Mouse (Mus musculus) G1E (cell line): ENCODE results near the gene Cog6. TPM values are rescaled to one million over a fixed set of nuclear protein-coding genes. Genes with fewer than 3 reads are reported as not detected.

ENCODE experiments used
- ATAC-seq: 2 replicates; pipeline ENCODE4 v1.8.0; 2016; ENCODE audit warnings: mild to moderate bottlenecking; ENCODE audit not compliant: insufficient number of reproducible peaks, poor library complexity, low FRiP score, severe bottlenecking; ENCODE audit errors: extremely low read depth
- DNase-seq: peaks from one replicate; pipeline ENCODE4 v3.0.0; 2012; ENCODE audit warnings: low spot score
- H3K27me3 ChIP-seq: 2 replicates; pipeline ENCODE4 v1.6.1; 2012; ENCODE audit warnings: mild to moderate bottlenecking, low read length, inconsistent platforms; ENCODE audit not compliant: insufficient read depth
- H3K36me3 ChIP-seq: replicated peaks from 2 replicates; pipeline ENCODE3; 2012; ENCODE audit warnings: mild to moderate bottlenecking, inconsistent platforms
- H3K4me1 ChIP-seq: 2 replicates; pipeline ENCODE4 v1.6.1; 2012; ENCODE audit warnings: low read depth, low read length, inconsistent platforms, mixed read lengths; ENCODE audit not compliant: insufficient read depth
- H3K4me3 ChIP-seq: 2 replicates; pipeline ENCODE4 v1.5.1; 2012; ENCODE audit warnings: low read depth, mild to moderate bottlenecking, inconsistent platforms, low read length, moderate library complexity, mixed read lengths
- H3K9me3 ChIP-seq: replicated peaks from 2 replicates; pipeline ENCODE4 v1.6.1; 2012; ENCODE audit warnings: inconsistent platforms
- CTCF ChIP-seq: IDR thresholded peaks from 2 replicates; pipeline ENCODE4 v1.5.1; 2012; ENCODE audit warnings: low read depth, low read length, inconsistent platforms, mixed read lengths
- GATA1 ChIP-seq: IDR thresholded peaks from 2 replicates; pipeline ENCODE4 v1.6.1; 2012; ENCODE audit warnings: borderline replicate concordance, low read length, inconsistent platforms, mixed read lengths
- GATA2 ChIP-seq: IDR thresholded peaks from 2 replicates; pipeline ENCODE4 v1.6.1; 2012; ENCODE audit warnings: low read depth, low read length, inconsistent platforms, borderline replicate concordance
- POLR2AphosphoS5 ChIP-seq: IDR thresholded peaks from 2 replicates; pipeline ENCODE4 v1.6.1; 2012; ENCODE audit warnings: low read depth, low read length, inconsistent platforms; ENCODE audit not compliant: insufficient replicate concordance
- TAL1 ChIP-seq: conservative IDR thresholded peaks from 2 replicates; pipeline ENCODE4 v1.6.1; 2012; ENCODE audit warnings: low read depth, low read length, inconsistent platforms, mixed read lengths
- polyA plus RNA-seq: library from polyadenylated mRNA; stranded (reverse); fragments of >175 nt; gene quantifications from 2 replicates; pipeline ENCODE4 v1.2.3, GENCODE M21; 2012
- total RNA-seq, 2 experiments: library from RNA; stranded (forward) in 1 of 2; stranded (reverse) in 1 of 2; fragments of 200-1000 nt in 1 of 2; fragments of >200 nt in 1 of 2; fragmentation: Nextera tagmentation in 1 of 2; gene quantifications; 2 replicates each; pipeline ENCODE4 v1.2.3; 2014 to 2017

Gene Cog6
- total and polyA plus RNA-seq, 3 experiments: 35.9 to 47.5 (median 40.2) TPM

DNA sequence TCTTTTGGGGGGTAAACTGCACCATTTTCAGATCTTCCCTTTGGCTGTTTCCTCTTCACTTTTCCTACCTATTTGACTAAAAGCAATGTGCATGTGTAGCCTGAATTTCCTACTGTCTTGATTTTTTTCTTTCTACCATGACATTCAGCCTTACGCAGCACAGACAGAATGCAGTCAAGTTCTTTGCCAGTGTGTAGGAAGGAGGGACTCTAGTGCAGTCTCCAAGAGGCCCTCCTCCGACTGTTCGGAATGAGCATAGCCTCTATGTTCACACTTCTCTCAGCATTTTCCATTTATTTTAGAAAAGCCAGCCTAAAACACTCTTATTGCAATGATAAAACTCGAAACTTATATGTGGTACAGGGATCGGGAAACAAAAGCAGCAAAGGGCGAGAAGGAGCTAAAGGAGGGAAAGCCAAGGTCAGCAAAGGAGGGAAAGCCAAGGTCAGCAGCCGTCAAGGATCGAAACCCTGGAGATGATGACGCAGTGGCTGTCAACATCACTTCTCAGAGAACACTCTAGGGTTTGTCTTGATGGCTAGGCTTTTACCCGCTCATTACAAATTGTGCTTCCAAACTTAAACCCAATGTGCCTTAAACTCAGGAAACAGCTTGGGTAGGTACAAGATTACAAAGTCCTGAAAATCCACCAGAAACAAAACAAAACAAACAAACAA is 58.5 kb downstream of the Cog6 start:
- no peak for ATAC-seq

DNA sequence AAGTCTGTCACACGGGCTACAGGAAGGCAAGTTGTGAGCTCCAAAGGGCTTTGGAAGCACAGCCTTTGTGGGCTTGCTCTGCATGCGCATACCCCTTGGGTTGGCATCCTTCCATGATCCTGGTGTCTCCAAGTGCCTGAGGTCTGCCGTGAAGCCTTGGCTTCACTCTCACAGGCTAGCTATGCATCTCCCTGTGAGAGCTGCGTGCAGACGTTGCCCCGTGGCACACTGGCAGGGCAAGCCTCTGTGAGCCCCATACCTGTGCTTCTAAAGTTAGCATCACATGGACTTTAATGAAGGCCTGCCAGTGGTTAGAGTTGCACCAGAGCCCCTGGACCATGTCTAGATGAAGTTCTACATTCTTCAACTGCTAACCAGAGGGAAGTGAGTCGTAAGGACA is 59.2 kb downstream of the Cog6 start:
- peaks cover 23% of the 10 kb centered on the region for H3K9me3 ChIP-seq
- ATAC-seq: no peak
- H3K27me3 ChIP-seq: no peaks in the 10 kb centered on the region
- DNase-seq: no peak
- no peak overlapping the region for H3K4me3 ChIP-seq
- H3K36me3 ChIP-seq: no peaks in the 10 kb centered on the region
- TF ChIP-seq TAL1: no peak
- no peak for TF ChIP-seq CTCF
- TF ChIP-seq GATA2: no peak
- no peak for TF ChIP-seq POLR2AphosphoS5
- no peak for TF ChIP-seq GATA1
- no peaks in the 10 kb centered on the region for H3K4me1 ChIP-seq

More for the DNA sequence above, 58.5 kb downstream of the Cog6 start:
- DNase-seq: no peak
- H3K4me1 ChIP-seq: no peaks in the 10 kb centered on the region
- H3K4me3 ChIP-seq: no peak overlapping the region
- TF ChIP-seq POLR2AphosphoS5 (no peak), GATA1 (no peak), CTCF (no peak), TAL1 (no peak)
- peaks cover 23% of the 10 kb centered on the region for H3K9me3 ChIP-seq
- H3K36me3 ChIP-seq: no peaks in the 10 kb centered on the region
- no peaks in the 10 kb centered on the region for H3K27me3 ChIP-seq

- TF ChIP-seq GATA1: no peak
- TF ChIP-seq POLR2AphosphoS5: no peak
- no peak for TF ChIP-seq GATA2
- TF ChIP-seq TAL1: no peak
- TF ChIP-seq CTCF: no peak
- DNase-seq (no peak), ATAC-seq (no peak)
- peaks cover 23% of the 10 kb centered on the region for H3K9me3 ChIP-seq
- H3K27me3 ChIP-seq: no peaks in the 10 kb centered on the region
- H3K36me3 ChIP-seq: no peaks in the 10 kb centered on the region
- no peak overlapping the region for H3K4me3 ChIP-seq
- H3K4me1 ChIP-seq: no peaks in the 10 kb centered on the region
These were observed 60.8 kb downstream of the Cog6 start for GRCm38 (mm10) chr3:52956236-52956635.

- ATAC-seq: no peak
These were observed 61.5 kb downstream of the Cog6 start for GRCm38 (mm10) chr3:52955481-52956019.

GRCm38 (mm10) chr3:52954656-52955055 is 62.4 kb downstream of the Cog6 start:
- DNase-seq: no peak
- TF ChIP-seq GATA2: no peak
- TF ChIP-seq GATA1: no peak
- no peak for TF ChIP-seq TAL1
- TF ChIP-seq POLR2AphosphoS5: no peak
- TF ChIP-seq CTCF: no peak

More at GRCm38 (mm10) chr3:52955481-52956019, 61.5 kb downstream of the Cog6 start:
- Histone ChIP-seq H3K9me3 (peaks cover 19% of the 10 kb centered on the region), H3K4me3 (no peak overlapping the region), H3K4me1 (no peaks in the 10 kb centered on the region), H3K27me3 (no peaks in the 10 kb centered on the region), H3K36me3 (no peaks in the 10 kb centered on the region)
- no peak for DNase-seq
- TF ChIP-seq CTCF (no peak), GATA1 (no peak), POLR2AphosphoS5 (no peak), TAL1 (no peak), GATA2 (no peak)

GRCm38 (mm10) chr3:52953831-52954230 is 63.2 kb downstream of the Cog6 start:
- Histone ChIP-seq H3K4me1 (no peaks in the 10 kb centered on the region), H3K9me3 (peaks cover 14% of the 10 kb centered on the region), H3K36me3 (no peaks in the 10 kb centered on the region), H3K27me3 (no peaks in the 10 kb centered on the region), H3K4me3 (no peak overlapping the region)
- DNase-seq (no peak), ATAC-seq (no peak)
- no peak for TF ChIP-seq GATA2
- TF ChIP-seq POLR2AphosphoS5: no peak
- TF ChIP-seq CTCF: no peak
- no peak for TF ChIP-seq TAL1
- no peak for TF ChIP-seq GATA1

More at GRCm38 (mm10) chr3:52954656-52955055, 62.4 kb downstream of the Cog6 start:
- no peaks in the 10 kb centered on the region for H3K36me3 ChIP-seq
- no peaks in the 10 kb centered on the region for H3K4me1 ChIP-seq
- no peak for ATAC-seq
- no peaks in the 10 kb centered on the region for H3K27me3 ChIP-seq
- H3K9me3 ChIP-seq: peaks cover 14% of the 10 kb centered on the region
- H3K4me3 ChIP-seq: no peak overlapping the region

GRCm38 (mm10) chr3:52948824-52949223 is 68.2 kb downstream of the Cog6 start:
- Histone ChIP-seq H3K36me3 (no peaks in the 10 kb centered on the region), H3K9me3 (peaks cover 2% of the 10 kb centered on the region), H3K4me3 (no peak overlapping the region), H3K27me3 (no peaks in the 10 kb centered on the region), H3K4me1 (no peaks in the 10 kb centered on the region)
- ATAC-seq: no peak
- DNase-seq: no peak
- TF ChIP-seq GATA1: no peak
- TF ChIP-seq TAL1: no peak
